Mouse (Mus musculus) right cerebral cortex, adult 2 months (tissue): ENCODE data around the gene Ctnnd2.

Experiments used
- DNase-seq, 2 experiments: peaks; one replicate each; pipeline ENCODE4 v3.0.0; 2021 to 2022; ENCODE audit warnings: low spot score in 2 of 2

The Ctnnd2 gene

DNA sequence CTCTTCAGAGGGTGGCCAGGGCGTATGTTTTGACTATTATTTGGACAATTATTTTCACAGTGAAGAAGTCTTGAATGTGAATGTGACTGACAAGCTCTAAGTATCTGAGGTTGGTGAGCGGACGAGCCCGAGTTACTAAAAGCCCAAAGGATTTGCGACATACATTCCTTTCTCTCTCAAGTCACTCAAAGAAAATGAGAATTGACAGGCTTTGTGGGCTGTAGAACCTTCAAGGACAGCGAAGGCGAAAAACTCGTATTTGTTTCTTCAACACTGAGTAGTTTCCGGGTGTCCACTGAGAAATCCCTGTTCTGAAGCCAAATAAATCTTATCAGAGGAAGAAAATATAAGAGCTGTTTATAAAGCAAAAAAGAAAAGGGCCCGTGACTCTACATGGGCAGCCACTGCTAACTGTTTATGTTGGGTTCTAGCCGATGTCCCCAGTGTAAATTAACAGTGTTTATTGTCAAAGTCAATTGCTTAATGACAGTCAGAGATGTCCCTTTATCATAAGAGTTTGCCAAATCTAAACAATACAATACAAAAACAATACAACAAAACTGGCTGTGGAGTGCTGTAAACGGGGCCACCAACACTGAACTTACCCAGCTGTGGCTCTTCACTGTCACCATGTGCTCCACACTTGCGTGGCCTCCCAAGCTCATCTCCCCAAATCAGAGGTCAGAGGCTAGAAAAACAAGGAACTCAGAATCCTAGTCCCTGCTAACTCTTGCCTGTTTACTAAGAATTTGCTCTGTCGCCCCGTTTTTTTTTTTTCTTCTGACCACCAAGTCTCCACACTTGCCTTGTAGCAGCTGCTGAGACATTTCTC lies 818.2 kb downstream of the Ctnnd2 start:
- no peak for DNase-seq

DNA sequence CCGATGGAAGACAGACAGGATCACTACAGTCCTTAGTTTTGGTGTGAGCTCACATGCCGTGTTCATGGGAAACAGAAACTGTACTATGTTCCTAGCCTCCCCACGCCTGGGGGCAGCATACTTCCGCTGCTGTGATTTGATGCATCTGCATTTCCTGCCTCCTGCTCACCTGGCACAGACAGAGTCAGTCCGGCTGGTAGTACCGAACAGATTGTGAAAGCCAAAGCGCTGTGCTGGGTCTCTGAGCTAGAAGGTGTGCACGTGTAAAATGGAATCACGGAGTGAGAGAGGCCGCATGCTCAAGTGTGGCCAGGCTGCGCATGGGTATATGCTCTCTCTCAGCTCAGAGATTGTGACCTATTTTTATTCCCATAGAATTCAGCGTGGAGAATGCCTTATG lies 820.0 kb downstream of the Ctnnd2 start:
- DNase-seq, result no peak

DNA sequence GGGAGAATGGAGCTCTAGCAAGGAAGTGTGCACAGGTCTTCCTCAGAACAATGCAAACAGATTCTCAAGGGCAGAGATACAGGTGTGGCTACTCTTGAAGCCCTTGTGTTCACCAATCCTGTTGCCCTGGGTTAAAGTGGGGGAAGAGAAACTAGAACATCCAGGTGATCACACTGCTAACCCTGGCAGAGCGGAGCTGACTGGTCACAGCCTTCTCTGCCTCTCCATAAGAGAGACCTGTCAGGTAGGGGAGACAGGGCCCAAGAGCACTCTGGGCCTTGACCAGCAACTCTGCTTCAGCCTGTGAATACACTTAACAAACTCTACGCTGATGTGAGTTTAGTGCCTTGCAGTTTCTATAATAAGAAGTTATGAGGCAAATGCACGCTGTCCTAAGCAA lies 820.5 kb downstream of the Ctnnd2 start:
- no peak for DNase-seq

DNA sequence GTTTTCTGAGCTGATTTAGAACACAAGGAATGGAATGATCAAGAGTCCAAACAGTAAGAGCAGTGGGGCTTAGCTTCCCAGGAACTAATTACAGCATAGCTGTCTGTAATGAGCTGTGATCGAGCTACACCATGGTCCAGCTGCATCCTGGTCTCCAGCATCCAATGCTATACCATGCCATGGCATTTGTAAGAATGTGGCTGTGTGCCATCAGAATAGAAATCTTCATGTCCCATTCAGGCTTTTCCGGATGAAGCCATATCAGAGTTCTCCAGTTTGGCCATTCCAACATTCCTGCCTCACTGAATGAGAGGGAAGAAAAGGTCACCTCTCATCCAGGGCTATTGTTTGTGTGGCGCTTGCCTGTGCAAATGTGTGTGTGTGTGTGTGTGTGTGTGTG lies 823.0 kb downstream of the Ctnnd2 start:
- no peak for DNase-seq

DNA sequence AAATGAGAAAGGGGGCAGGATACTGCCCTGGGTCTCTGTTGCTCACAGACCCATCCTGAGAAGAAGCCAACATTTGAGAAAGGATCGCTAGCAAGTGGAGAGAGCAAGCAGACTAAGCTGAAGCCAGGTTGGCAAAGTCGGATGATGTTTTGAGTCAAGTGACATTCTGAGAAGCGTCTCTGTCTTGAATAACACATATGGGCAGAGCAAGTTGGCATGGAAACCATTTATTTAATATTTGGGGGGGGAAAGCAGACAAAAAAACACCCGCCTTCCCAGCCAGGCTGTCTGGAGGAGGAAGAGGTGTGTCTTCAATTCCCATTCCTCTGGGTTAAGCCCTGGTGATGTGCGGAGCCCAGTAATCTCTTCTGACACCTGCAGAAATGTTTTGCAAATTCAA lies 832.1 kb downstream of the Ctnnd2 start:
- no peak for DNase-seq

DNA sequence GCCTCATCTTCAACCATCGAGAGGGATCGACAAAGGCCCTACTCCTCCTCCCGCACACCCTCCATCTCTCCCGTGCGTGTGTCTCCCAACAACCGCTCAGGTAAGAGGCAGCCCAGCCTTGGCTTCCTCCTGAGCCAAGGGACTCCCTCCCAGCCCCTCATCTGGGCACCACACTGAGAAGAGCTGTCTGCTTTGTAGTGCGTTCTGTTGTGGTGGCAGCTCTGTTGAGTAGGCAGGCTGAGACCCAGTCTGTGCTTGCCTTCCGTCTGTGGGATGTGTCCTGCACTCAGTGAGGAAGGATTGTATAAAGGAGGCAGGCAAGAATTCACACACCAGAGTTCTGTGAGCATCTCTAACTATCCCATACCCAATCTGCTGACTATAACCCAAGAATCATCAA lies 832.6 kb downstream of the Ctnnd2 start:
- no peak for DNase-seq

DNA sequence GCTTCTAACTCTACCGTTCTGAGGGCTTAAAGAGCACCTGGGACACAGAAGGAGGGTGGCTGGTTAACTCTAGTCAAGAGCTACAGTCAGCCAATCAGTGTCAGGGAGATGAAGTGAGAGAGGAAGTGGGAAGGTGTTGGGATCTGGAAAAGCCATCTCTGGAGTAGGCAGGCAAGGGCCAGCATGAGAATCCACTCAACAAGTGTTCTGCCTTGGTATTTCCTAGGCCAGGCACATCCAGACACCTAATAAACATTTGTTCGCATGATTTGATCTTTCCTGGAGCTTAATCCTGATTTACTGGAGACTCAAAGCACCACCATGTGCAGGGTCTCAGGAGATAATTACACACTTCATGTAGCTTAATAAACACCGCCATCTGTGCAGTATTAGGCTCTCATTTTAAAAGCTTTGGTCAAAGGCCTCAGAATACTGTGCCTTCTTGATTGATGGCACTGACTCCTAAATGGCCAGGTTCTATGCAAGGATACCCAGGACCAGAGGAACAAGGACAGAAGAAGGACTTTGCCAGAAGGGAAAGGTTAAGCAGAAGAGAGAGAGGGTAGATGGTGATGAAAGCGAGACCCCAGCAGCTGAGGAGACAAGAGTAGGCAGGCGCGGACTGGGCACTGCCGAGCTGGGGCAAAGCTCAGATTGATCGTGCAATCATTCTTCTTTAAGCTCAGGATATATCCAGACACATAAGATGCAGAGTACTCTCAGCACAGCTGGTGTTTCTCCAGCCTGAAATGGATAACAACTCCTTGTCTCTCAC lies 833.8 kb downstream of the Ctnnd2 start:
- no peak for DNase-seq

DNA sequence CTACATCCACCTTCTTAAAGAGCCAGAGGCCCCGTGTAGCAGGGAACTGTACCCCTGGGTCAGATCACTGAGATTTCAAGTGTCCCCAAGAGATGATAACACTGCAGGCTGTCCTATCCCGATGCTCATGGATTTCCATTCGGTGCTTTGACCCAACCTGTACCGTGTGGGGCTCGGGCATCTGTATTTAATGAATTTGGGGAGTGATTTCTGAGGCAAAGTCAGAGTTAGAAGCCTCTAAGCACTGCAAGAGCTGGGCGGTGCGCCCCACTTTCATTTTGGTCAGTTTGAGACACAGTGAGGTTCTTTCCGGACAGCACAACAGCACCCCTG lies 834.4 kb downstream of the Ctnnd2 start:
- DNase-seq, result no peak

DNA sequence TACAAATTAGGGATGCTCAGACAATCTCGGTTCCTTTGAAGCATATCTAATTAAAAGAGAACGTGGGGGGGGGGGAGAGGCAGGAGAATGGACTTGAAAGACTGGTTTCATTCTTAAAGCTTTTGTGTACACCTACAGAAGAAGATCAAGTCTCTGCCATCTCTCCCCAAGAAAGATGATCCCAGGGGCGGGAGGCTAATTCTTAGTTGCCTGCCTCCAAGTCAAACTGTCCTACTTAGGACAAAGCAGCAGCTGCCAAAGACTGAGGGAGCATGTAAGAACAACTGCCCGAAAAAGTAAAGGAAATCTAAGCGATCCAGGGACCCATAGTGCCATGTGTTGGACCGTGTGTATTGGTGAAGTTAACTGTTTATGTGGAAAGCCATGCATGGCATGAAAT lies 836.2 kb downstream of the Ctnnd2 start:
- DNase-seq, result no peak

DNA sequence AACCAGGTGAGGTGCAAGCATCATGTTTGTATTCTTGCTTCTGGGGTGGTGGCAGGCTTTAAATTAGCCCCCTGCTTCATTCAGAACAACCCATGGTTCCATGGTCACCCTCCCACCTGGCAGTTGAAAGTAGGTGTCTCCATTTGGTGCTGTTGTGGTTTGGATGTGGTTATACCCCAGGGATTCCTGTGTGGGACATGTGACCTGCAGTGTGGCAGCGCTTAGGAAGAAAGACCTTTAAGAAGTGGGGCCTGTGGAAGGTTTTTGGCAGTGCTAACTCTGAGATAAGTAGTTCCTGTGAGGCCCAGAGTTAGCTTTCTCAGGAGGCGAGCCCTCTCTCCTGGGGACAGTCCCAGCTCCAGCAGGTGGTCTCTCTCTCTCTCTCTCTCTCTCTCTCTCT lies 848.4 kb downstream of the Ctnnd2 start:
- no peak for DNase-seq

DNA sequence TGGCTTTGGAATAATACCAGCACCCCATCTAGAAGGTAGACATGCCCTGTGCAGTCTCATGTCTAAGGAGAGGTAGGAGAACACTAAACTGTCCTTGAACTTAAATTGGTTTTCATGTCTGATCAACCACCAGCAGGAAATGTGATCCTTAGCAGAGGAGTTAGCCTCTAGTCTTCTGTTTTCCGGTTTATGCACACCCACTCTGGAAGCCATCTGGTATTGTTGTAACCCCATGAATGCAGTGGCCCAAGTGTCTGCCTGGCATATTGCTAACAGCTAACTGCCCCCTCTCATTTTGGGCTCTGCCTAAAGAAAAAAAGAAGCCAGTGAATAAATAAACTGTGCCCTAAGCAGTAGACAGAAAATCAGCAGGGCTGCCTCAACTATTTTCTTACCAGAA lies 849.6 kb downstream of the Ctnnd2 start:
- DNase-seq, result peak in 1 of 2 experiments; percentile 29

DNA sequence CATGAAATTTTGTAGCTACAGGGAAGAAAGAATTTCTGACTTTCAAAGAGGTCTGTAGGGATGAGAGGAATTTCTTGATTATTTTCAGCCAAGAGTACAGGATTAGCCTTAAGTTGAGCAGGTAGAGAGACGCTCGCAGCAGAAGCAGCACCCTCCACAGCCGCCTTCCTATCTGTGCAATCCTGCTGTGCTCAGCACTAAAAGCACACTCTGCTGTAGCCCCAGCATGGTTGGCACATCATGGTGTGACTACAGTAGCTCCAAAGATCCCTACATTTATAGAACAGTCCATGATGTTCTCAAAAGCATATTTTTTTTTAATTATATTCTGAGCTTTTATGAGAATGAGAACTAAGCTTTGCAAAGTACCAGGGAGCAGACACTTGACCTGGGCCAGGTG lies 850.1 kb downstream of the Ctnnd2 start:
- DNase-seq, result no peak

DNA sequence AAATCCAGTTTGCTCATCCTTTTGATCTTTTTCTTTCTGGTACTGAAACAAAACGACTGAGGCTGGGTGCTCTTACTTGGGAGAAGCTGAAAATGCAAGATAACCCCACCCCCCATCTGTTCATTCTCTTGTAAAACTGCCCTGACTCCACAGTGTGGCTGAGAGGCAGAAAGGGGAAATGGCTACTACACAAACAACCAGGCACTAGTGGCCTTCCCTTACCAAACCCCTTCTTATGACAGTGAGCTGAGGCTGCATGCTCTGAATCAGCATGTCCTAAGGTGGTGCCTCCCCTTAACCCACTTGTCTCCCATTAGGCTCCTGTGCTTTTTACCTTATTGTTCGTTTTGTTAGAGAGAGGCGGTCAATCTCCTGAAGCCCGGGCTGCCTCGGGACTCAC lies 851.4 kb downstream of the Ctnnd2 start:
- no peak for DNase-seq

DNA sequence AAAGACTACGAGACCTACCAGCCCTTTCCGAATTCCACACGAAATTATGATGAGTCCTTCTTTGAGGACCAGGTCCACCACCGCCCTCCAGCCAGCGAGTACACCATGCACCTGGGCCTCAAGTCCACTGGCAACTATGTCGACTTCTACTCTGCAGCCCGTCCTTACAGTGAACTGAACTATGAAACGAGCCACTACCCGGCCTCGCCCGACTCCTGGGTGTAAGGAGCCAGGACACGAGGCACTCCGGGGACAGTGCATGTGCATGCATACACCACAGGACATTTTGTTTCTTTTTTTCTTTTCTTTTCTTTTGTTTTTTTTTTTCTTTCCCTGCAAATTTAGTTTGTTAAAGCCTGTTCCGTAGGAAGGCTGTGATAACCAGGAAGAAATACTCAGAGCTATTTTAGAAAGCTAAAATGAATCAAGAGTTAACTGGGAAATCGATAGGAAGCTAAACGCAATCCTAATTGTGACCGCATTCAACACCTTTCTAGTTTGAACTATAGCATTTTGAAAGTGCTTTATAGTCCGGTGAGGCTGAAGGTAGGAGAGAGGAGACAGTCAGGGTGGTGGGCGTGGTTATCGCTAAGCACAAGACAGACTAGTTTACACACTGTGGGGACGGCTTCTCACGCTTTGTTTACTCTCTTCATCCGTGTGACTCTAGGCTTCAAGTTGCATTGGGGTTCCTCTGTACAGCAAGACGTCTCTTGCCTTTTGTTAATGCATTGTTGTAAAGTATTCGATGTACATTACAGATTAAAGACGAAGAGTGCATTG lies 855.2 kb downstream of the Ctnnd2 start:
- DNase-seq, result no peak

DNA sequence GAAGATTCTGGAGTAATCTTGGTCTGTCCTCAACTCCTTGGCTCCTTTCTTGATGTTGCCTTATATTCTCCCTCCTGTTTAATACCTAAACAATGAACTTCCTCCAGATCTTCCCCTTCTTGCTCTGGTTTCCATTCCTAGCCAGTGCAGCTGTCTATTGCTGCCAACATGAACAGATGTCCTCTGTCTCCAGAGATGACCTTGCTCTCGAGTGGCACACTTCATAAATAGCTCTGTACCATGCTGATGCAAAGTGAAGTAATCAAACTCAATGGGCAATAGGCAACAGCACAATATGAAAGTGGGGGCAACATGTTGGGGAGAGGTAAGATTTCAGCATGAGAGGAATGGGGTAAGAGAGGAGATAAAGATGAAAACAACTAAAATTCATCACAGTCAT lies 872.6 kb downstream of the Ctnnd2 start:
- no peak for DNase-seq

DNA sequence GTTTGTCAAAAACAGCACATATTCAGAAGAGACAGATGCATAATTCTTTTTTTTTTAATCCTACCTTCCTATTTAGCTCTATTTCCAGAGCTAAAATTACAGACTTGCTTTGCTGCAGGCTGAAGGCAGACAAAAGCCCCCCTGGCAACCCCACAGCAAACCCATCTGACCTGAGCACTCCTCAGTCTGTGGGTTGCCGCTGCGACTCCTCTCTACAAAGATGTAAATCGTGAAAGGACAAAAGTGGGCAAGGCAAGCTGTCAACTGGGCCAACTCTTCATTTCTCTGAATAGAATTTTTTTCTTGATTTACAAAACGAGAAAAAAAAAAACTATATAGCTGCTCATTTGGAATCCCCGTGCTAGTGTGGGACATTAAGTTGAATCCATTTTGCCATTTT lies 879.1 kb downstream of the Ctnnd2 start:
- no peak for DNase-seq

DNA sequence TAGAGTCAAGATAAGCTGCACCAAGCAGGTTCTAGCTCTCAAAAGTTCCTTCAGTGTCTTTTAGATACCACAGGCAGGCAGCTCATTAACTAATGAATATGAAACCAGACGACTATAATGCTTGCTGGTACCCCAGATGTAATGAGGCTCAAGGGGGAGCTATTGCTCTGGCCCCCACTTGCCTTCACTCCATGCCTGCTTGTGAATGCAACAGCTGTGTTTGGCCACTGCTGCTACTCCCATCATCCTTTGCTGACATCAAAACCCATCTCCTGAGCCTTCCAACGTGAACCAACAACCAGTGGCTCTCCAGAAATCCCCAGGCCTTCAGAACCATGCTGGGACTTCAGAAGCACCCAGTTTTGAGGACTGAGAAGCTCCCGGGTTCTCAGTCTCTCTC lies 883.8 kb downstream of the Ctnnd2 start:
- DNase-seq, result no peak

DNA sequence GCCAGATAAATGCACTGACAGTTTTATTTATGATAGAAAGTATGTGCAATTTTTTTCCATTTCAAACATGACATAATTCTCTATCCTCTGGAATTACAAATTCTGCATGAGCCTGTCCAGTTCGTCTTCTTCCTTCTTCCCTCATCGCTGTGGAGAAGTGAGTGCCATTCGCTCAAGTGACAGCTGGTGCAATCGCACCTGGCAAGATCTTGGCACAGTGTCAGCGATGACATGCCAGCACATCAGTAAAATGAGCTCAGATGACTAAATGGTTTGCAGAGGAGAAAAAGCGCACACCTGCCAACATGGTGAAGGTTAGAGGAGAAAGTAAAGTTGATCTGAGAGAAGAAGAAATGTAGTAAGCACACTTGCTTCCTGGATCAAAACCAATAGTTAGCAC lies 885.9 kb downstream of the Ctnnd2 start:
- peak in 1 of 2 experiments; percentile 9 for DNase-seq

DNA sequence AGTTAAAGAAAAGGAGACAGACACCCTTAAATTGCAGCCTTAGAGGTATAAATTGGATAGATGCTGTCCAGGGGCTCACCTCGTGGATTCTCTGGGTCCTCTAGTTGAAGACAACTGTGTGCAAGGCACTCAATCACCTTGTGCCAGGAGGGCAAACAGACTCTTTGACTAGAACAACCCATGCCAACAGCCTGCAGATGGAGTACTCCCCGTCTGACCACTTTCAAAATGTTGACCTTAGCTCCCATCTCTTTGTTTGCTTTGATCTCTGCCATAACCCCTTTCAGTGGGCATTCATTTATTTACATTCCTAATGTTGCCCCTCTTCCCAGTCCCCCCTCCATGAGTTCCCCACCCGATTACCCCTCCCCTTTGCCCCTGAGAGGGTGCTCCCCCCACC lies 891.3 kb downstream of the Ctnnd2 start:
- no peak for DNase-seq

DNA sequence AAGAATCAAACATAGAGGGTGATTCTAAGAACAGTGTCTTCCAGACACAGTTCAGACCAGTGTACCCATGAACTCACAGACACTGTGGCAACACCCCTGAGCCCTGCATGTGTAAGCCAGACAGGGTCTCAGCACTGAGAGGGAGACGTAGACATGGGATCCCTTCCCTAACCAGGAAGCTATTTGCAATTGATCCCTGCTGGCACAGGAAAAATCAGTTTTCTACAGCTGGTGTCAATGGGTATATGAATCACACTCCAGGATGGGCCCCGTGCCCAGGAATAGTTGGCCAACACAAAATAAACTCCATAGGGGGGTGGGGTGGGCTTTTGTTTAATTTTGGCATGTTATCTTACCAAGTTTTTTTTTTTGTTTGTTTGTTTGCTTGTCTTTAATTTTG lies 895.7 kb downstream of the Ctnnd2 start:
- DNase-seq, result no peak

DNA sequence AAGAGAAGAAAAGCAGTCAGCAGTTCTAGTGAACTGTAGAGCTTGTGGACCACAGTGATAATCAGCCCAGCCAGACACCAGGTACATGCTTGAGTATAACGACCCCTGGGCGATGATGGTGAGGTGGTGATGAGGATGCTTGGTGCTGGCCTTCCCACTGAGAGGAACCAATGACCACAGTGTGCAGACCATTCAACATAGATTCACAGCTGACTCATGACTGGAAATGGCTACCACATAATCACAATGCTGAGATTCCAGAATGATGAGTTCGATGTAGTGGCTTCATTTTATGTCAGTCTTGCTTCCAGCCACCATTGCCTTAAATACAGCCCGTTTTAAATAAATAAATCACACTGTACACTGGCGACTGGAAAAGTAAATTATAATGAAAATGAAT lies 897.9 kb downstream of the Ctnnd2 start:
- DNase-seq, result no peak
